Mouse (Mus musculus) embryonic facial prominence, embryonic 12.5 days (tissue): ENCODE measurements around the gene Nrn1l. TPM values are rescaled to one million over a fixed set of nuclear protein-coding genes. Genes with fewer than 3 reads are reported as not detected.

ENCODE experiments used
- ATAC-seq: fragments of 200-750 bp; cut with Nextera tagmentation; 2 replicates; pipeline ENCODE4 v1.8.0; 2017; ENCODE audit not compliant: insufficient number of reproducible peaks, insufficient read depth, low FRiP score, low TSS enrichment
- H3K27ac ChIP-seq: fragments of 300-500 bp; sonication (generic); 2 replicates; pipeline ENCODE4 v1.5.1; 2016; ENCODE audit warnings: mild to moderate bottlenecking
- H3K27me3 ChIP-seq: fragments of 300-500 bp; sonication (generic); 2 replicates; pipeline ENCODE4 v1.6.1; 2016; ENCODE audit warnings: mild to moderate bottlenecking, moderate library complexity
- H3K36me3 ChIP-seq: fragments of 300-500 bp; sonication (generic); 2 replicates; pipeline ENCODE4 v1.6.1; 2016; ENCODE audit warnings: mild to moderate bottlenecking
- H3K4me1 ChIP-seq: fragments of 300-500 bp; sonication (generic); 2 replicates; pipeline ENCODE4 v1.6.1; 2016
- H3K4me2 ChIP-seq: fragments of 300-500 bp; sonication (generic); replicated peaks from 2 replicates; pipeline ENCODE4 v1.6.1; 2016; ENCODE audit warnings: mild to moderate bottlenecking, moderate library complexity
- H3K4me3 ChIP-seq: fragments of 300-500 bp; sonication (generic); 2 replicates; pipeline ENCODE4 v1.5.1; 2016; ENCODE audit warnings: mild to moderate bottlenecking
- H3K9ac ChIP-seq: fragments of 300-500 bp; sonication (generic); 2 replicates; pipeline ENCODE4 v1.6.1; 2016; ENCODE audit warnings: mild to moderate bottlenecking, moderate library complexity
- H3K9me3 ChIP-seq: fragments of 300-500 bp; sonication (generic); 2 replicates; pipeline ENCODE4 v1.6.1; 2016; ENCODE audit warnings: mild to moderate bottlenecking, moderate library complexity
- WGBS: fragments of 180-500 bp; shearing (Covaris S2); methylation state at CpG from one replicate; pipeline ENCODE4 v1.1.7; 2016; 5-methylcytosine and 5-hydroxymethylcytosine counted together
- polyA plus RNA-seq: library from polyadenylated mRNA; unstranded; fragments of >200 nt; fragmentation: Nextera tagmentation; extraction: Ambion mirVana; gene quantifications from 2 replicates; pipeline ENCODE4 v1.2.1, GENCODE M21; 2016

The Nrn1l gene
- polyA plus RNA-seq = 0.65 and 1.1 TPM in 2 replicates

DNA sequence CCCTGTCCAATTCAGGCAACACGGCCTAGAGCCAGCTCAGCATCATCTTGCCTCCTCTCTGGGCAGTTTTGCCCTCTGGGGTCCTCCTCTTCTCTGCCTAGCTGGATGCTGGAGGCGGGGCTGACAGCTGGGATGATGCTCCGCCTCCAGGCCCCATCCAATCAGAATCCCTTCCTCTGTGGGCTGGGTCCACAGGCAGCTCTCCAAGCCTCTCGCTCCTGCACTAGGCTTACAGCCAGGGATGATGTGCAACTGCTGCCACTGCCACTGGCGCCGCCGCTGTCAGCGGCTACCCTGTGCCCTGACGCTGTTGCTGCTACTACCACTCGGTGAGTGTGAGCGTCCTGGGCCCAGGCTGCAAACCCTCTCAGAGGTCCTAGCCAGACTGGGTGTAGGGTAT lies at the start of gene Nrn1l:
Gene Nrn1l (plus strand): TSS at position 229 of the 400 bp plus-strand sequence.
- Histone ChIP-seq H3K27me3 (no peaks in the 10 kb centered on the region), H3K4me1 (peaks cover 6% of the 10 kb centered on the region; the same call in 1 of the 2 replicates), H3K4me3 (no peak within 1 kb of the TSS), H3K9me3 (no peaks in the 10 kb centered on the region), H3K36me3 (peaks cover 49% of the 10 kb centered on the region), H3K4me2 (peak within 1 kb of the TSS; percentile 27; the same call in 1 of the 2 replicates), H3K27ac (no peak within 1 kb of the TSS), H3K9ac (no peak within 1 kb of the TSS)
- ATAC-seq = peak; percentile 82
- 2% methylated on average over 11 of the region's 11 CpGs for WGBS

DNA sequence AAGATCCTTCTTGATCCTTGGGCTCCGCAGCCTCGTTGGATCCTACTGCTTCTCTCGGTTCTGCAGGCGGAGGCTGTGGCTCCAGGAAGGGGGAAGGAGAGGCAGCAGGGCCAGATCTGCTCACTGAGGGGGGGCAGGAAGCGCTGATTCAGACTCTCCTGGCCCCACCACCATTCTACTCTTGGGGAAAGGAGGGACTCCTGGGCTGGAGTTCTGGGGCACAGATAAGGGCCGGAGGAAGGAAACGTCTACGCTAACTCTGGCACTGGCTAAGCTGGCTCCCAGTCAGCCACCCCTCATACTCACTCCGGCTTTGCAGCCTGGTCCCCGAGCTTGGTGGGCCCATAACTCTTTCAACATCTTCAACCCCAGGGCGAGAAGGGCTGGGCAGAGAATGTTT lies 46.7 kb upstream of the Nrn1l start:
- H3K9ac ChIP-seq = no peak overlapping the region
- H3K36me3 ChIP-seq = peaks cover 60% of the 10 kb centered on the region
- H3K27ac ChIP-seq = no peak overlapping the region
- 88% methylated on average over 11 of the region's 11 CpGs for WGBS
- H3K9me3 ChIP-seq = no peaks in the 10 kb centered on the region
- ATAC-seq = no peak
- H3K27me3 ChIP-seq = no peaks in the 10 kb centered on the region
- no peak overlapping the region for H3K4me2 ChIP-seq
- no peak overlapping the region for H3K4me3 ChIP-seq
- peaks cover 7% of the 10 kb centered on the region for H3K4me1 ChIP-seq

DNA sequence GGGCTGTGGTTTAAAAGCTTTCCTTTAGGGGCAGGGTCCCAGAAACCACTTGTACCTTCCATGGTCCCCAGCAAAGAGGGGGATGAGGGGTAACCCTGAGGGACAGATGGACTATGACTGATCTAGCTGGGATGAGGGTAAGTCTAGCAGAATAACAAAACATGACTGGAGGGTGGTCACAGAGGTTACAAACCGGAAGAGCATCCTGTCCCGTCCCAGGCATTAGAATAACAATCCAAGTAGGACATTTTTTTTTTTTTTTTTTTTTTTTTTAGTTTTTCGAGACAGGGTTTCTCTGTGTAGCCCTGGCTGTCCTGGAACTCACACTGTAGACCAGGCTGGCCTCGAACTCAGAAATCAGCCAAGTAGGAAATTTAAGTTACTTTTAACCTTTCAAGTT lies 43.4 kb upstream of the Nrn1l start:
- Histone ChIP-seq H3K36me3 (peaks cover 42% of the 10 kb centered on the region), H3K27me3 (no peaks in the 10 kb centered on the region), H3K4me3 (no peak overlapping the region), H3K9me3 (no peaks in the 10 kb centered on the region), H3K9ac (no peak overlapping the region), H3K4me1 (peaks cover 7% of the 10 kb centered on the region), H3K27ac (no peak overlapping the region), H3K4me2 (peak overlapping the region; percentile 42; the same call in 1 of the 2 replicates)
- WGBS = 80% methylated on average over 4 of the region's 4 CpGs
- ATAC-seq = no peak

DNA sequence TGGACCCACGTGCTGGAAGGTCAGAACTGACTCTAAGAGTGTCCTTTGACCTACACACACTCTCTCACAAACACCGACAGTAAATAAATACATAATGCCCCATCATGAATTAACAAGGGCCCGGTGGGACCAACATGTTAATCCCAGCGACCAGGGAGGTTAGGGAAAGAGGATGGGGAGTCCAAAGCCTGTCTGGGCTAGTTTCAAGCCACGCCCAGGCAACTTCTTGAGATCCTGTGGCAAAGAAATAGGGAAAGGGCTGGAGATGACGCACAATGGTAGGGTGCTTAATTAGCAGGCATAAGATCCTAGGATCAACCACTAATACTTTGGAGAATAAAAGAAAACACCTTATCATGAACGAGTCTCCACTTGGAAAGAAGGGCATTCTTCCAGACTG lies 42.8 kb upstream of the Nrn1l start:
- H3K4me1 ChIP-seq = peaks cover 7% of the 10 kb centered on the region
- no peak overlapping the region for H3K9ac ChIP-seq
- no peak overlapping the region for H3K27ac ChIP-seq
- peak overlapping the region; percentile 42 for H3K4me2 ChIP-seq
- WGBS = 75% methylated on average over 7 of the region's 7 CpGs
- H3K36me3 ChIP-seq = peaks cover 36% of the 10 kb centered on the region
- 0 out of 2 replicates have a peak overlapping the region, but pooled peaks have one; percentile 9 for H3K4me3 ChIP-seq
- no peaks in the 10 kb centered on the region for H3K9me3 ChIP-seq
- no peak for ATAC-seq
- H3K27me3 ChIP-seq = no peaks in the 10 kb centered on the region

DNA sequence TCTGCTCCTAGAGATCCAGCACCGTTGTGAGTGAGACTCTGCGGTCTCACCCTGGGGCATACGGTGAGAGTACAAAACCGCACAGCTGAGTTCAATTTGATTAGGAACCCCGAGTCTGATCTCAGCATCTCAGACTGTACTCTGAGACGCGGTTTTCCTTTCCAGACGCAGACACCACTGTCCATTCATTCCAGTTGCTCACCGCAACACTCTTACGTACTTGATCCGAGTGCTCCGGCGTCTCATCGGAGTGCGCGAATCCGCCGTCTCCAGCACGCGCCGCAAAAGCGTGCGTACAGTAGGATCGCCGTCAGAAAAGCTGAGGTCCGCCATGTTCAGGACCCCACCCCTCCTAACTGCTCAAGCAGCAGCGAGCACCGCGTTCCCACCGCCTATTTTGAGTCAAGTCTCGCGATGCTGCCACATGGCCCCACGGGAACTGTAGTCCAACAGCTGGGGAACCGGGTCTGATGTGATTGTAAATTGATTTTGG lies 41.7 kb upstream of the Nrn1l start:
- no peaks in the 10 kb centered on the region for H3K9me3 ChIP-seq
- peaks cover 26% of the 10 kb centered on the region for H3K36me3 ChIP-seq
- H3K27ac ChIP-seq = peak overlapping the region; percentile 78
- peak overlapping the region; percentile 79 for H3K4me3 ChIP-seq
- no peaks in the 10 kb centered on the region for H3K27me3 ChIP-seq
- under 1% methylated on average over 34 of the region's 34 CpGs for WGBS
- peak overlapping the region; percentile 68 for H3K4me2 ChIP-seq
- peak overlapping the region; percentile 80 for H3K9ac ChIP-seq
- ATAC-seq = peak; percentile 83
- peaks cover 17% of the 10 kb centered on the region for H3K4me1 ChIP-seq

DNA sequence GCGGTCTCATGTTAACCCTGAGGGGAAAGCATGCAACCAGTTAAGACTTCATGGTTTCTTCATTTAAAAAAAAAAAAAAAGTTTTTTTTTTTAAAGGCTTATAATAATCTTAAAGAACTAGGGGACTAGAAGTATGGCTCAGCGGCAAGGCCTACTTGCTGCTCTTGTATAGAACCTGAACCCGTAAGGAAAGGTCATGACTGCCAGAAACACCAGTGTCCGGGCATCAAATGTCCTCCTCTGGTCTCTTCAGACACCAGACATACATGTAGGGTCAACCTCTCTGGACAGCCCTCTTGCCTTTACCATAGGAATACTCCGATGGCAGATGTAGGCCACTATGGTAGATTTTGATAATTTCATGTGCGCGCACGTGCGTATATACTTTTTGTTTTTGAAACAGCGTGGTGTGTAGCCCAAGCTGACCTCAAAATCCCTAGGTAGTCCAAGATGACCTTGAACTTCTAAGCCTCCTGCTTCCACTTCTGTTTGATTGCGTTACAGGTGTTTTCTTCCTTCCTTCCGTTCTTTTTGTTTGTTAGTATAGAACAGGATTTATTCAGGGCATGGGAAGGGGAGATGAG lies 41.1 kb upstream of the Nrn1l start:
- peak overlapping the region; percentile 79; the same call in 1 of the 2 replicates for H3K4me3 ChIP-seq

DNA sequence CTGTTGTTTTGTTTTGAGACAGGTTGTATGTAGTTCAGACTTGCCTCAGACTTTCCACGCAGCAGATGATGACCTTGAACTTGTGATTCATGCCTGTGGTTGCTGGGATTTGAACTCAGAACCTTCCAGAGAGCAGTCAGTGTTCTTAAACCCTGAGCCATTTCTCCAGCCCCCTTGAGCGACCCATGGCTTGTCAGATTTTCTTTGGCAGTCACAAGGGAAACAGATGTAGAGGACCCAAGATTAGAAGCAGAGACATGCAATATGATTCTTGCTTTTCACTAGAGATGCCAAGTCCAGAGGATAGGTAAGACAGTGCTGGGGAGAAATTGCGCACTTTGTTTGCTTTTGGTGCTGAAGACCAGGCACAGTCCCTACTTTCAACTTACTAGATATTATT lies 40.2 kb upstream of the Nrn1l start, which contains the start of gene Cenpt:
Gene Cenpt (minus strand): TSS at position 101 of the 400 bp plus-strand sequence.
- Histone ChIP-seq H3K27me3 (no peaks in the 10 kb centered on the region), H3K27ac (no peak within 1 kb of the TSS), H3K9me3 (no peaks in the 10 kb centered on the region), H3K4me2 (0 out of 2 replicates have a peak within 1 kb of the TSS, but pooled peaks have one; percentile 1), H3K4me1 (peaks cover 29% of the 10 kb centered on the region), H3K9ac (no peak within 1 kb of the TSS), H3K36me3 (peaks cover 14% of the 10 kb centered on the region), H3K4me3 (no peak within 1 kb of the TSS)
- WGBS = 87% methylated on average over 3 of the region's 3 CpGs
- ATAC-seq = no peak

More for the DNA sequence above, 41.1 kb upstream of the Nrn1l start:
- Histone ChIP-seq H3K36me3 (peaks cover 20% of the 10 kb centered on the region), H3K9ac (no peak overlapping the region), H3K27ac (no peak overlapping the region), H3K9me3 (no peaks in the 10 kb centered on the region), H3K4me1 (peaks cover 22% of the 10 kb centered on the region), H3K4me2 (0 out of 2 replicates have a peak overlapping the region, but pooled peaks have one; percentile 1), H3K27me3 (no peaks in the 10 kb centered on the region)
- WGBS = 81% methylated on average over 12 of the region's 12 CpGs
- ATAC-seq = no peak

DNA sequence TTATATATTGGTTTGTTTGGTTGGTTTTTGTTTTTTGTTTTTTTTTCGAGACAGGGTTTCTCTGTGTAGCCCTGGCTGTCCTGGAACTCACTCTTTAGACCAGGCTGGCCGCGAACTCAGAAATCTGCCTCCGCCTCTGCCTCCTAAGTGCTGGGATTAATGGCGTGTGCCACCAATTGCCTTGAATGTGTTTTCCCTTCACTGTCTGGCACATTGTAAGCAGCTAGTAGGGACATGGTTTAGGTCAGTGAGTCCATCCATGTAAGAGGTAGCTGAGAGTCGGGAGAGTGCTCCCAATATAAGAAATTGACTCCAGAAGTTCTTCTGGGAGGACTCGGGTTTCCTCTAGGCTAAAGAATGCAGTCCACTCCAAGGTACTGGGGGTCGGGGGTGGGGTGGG lies 39.1 kb upstream of the Nrn1l start:
- ATAC-seq = no peak
- Histone ChIP-seq H3K27ac (peak overlapping the region; percentile 89; the same call in 1 of the 2 replicates), H3K9ac (0 out of 2 replicates have a peak overlapping the region, but pooled peaks have one; percentile 76)

DNA sequence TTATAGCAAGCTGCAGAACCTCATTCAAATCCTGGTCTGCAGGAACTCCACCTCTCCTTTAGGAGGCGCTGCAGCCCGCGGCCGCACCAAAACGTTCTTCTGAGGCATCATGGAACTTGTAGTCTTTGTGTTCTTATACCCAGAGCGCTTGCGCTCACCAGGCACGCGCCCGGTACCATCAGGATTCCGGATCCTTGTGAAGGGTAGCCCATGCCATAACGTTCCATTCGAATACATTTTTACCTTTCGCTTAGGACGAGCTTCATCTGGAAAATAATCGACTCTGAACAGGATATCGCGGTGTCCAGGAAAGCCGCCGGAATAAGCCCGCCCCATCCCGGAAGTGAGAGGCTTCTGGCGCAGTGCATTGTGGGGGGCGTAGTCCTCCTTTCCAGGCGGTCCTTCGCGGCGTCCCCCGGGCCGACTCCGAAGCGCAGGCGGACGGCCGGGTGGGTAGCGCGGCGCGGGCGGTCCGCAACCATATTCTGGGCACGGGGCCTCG lies 38.6 kb upstream of the Nrn1l start, which contains the start of gene Thap11:
Gene Thap11 (plus strand): TSS at position 418 of the 502 bp plus-strand sequence.
- Histone ChIP-seq H3K4me3 (peak within 1 kb of the TSS; percentile 80), H3K27me3 (no peaks in the 10 kb centered on the region), H3K27ac (peak within 1 kb of the TSS; percentile 89), H3K9ac (peak within 1 kb of the TSS; percentile 76), H3K9me3 (no peaks in the 10 kb centered on the region), H3K36me3 (peaks cover 9% of the 10 kb centered on the region; the same call in 1 of the 2 replicates), H3K4me1 (peaks cover 42% of the 10 kb centered on the region), H3K4me2 (peak within 1 kb of the TSS; percentile 96)
- WGBS = under 1% methylated on average over 43 of the region's 43 CpGs
- ATAC-seq = peak; percentile 81

More for the DNA sequence above, 39.1 kb upstream of the Nrn1l start:
- Histone ChIP-seq H3K36me3 (peaks cover 11% of the 10 kb centered on the region), H3K4me2 (peak overlapping the region; percentile 96), H3K4me3 (peak overlapping the region; percentile 80; the same call in 1 of the 2 replicates), H3K27me3 (no peaks in the 10 kb centered on the region), H3K9me3 (no peaks in the 10 kb centered on the region), H3K4me1 (peaks cover 37% of the 10 kb centered on the region)
- WGBS = 27% methylated on average over 8 of the region's 8 CpGs

DNA sequence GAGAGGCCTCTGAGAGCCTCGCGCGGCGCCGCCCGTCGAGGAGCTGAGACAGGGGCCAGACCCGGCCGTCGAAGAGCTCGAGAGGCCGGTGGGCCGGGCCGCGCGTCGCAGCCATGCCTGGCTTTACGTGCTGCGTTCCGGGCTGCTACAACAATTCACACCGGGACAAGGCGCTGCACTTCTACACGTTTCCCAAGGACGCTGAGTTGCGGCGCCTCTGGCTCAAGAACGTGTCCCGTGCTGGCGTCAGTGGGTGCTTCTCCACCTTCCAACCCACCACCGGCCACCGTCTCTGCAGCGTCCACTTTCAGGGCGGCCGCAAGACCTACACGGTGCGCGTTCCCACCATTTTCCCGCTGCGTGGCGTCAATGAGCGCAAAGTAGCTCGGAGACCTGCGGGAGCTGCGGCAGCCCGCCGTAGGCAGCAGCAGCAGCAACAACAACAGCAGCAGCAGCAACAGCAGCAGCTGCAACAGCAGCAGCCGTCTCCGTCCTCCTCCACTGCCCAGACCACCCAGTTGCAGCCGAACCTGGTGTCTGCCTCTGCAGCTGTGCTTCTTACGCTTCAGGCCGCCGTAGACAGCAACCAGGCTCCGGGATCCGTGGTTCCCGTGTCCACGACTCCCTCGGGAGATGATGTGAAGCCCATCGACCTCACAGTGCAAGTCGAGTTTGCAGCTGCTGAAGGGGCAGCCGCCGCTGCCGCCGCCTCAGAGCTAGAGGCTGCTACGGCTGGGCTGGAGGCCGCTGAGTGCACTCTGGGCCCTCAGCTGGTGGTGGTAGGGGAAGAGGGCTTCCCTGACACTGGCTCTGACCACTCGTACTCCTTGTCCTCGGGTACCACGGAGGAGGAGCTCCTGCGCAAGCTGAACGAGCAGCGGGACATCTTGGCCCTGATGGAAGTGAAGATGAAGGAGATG lies 37.9 kb upstream of the Nrn1l start:
- under 1% methylated on average over 71 of the region's 71 CpGs for WGBS

More for the DNA sequence above, 37.9 kb upstream of the Nrn1l start:
- peaks cover 44% of the 10 kb centered on the region for H3K4me1 ChIP-seq
- ATAC-seq = peak; percentile 3
- H3K9ac ChIP-seq = peak overlapping the region; percentile 76
- H3K27ac ChIP-seq = peak overlapping the region; percentile 89
- H3K36me3 ChIP-seq = peaks cover 9% of the 10 kb centered on the region; the same call in 1 of the 2 replicates
- no peaks in the 10 kb centered on the region for H3K27me3 ChIP-seq
- no peaks in the 10 kb centered on the region for H3K9me3 ChIP-seq
- peak overlapping the region; percentile 96 for H3K4me2 ChIP-seq
- peak overlapping the region; percentile 80 for H3K4me3 ChIP-seq
